Mouse (Mus musculus): ENCODE results near the gene Susd6.
"Not testable (repeated sequence)": the region's sequence is repeated elsewhere in the genome, so short reads cannot be mapped to it uniquely, and the experiment has no call there.

Susd6 gene

GRCm38 (mm10) chr12:80814529-80814928 is 24.2 kb downstream of the Susd6 start:
- DNase-seq: no peak

- no peak for DNase-seq
Measured at GRCm38 (mm10) chr12:80815298-80815697, 25.0 kb downstream of the Susd6 start.

GRCm38 (mm10) chr12:80815893-80816292 is 25.6 kb downstream of the Susd6 start:
- DNase-seq: no peak

- DNase-seq: no peak
Measured at GRCm38 (mm10) chr12:80816380-80817086, 26.2 kb downstream of the Susd6 start.

- no peak for DNase-seq
Measured at GRCm38 (mm10) chr12:80817697-80818235, 27.5 kb downstream of the Susd6 start.

- DNase-seq: not testable (repeated sequence)
Measured at GRCm38 (mm10) chr12:80819020-80819419, 28.7 kb downstream of the Susd6 start.

GRCm38 (mm10) chr12:80821312-80822007 is 31.1 kb downstream of the Susd6 start:
- no peak for DNase-seq

GRCm38 (mm10) chr12:80822533-80822932 is 32.2 kb downstream of the Susd6 start:
- DNase-seq: no peak

- no peak for DNase-seq
Measured at GRCm38 (mm10) chr12:80824202-80824601, 33.9 kb downstream of the Susd6 start.

GRCm38 (mm10) chr12:80826423-80826822 is 36.1 kb downstream of the Susd6 start:
- no peak for DNase-seq

GRCm38 (mm10) chr12:80827464-80828015 is 37.2 kb downstream of the Susd6 start:
- peak; percentile 41 to 43 for DNase-seq

GRCm38 (mm10) chr12:80828020-80828419 is 37.7 kb downstream of the Susd6 start:
- no peak for DNase-seq

- DNase-seq: no peak
Measured at GRCm38 (mm10) chr12:80828951-80829350, 38.6 kb downstream of the Susd6 start.

GRCm38 (mm10) chr12:80830211-80830610 is 39.9 kb downstream of the Susd6 start:
- peak; percentile 50 to 54 for DNase-seq

- DNase-seq: no peak
Measured at GRCm38 (mm10) chr12:80830820-80831219, 40.5 kb downstream of the Susd6 start.

GRCm38 (mm10) chr12:80832313-80832712 is 42.0 kb downstream of the Susd6 start:
- DNase-seq: no peak

GRCm38 (mm10) chr12:80833541-80833940 is 43.2 kb downstream of the Susd6 start:
- peak in 1 of 2 experiments; percentile 48 for DNase-seq

- peak; percentile 67 to 69 for DNase-seq
Measured at GRCm38 (mm10) chr12:80834156-80834900, 44.0 kb downstream of the Susd6 start.

- DNase-seq: no peak
Measured at GRCm38 (mm10) chr12:80834901-80835570, 44.7 kb downstream of the Susd6 start.

- DNase-seq: no peak
Measured at GRCm38 (mm10) chr12:80837614-80838013, 47.3 kb downstream of the Susd6 start.

GRCm38 (mm10) chr12:80838271-80838670 is 48.0 kb downstream of the Susd6 start:
- DNase-seq: no peak

GRCm38 (mm10) chr12:80838787-80839186 is 48.5 kb downstream of the Susd6 start:
- no peak for DNase-seq
